Mouse (Mus musculus): ENCODE data around the gene Tdpoz2. TPM values are rescaled to one million over a fixed set of nuclear protein-coding genes. Genes with fewer than 3 reads are reported as not detected.

Gene Tdpoz2
- polyA plus RNA-seq, 1 experiment from 2014 or later, result not detected

Other genes starting within 250 kb of the Tdpoz2 start
- gene Tchh, start 210.4 kb downstream of the Tdpoz2 start, polyA plus RNA-seq (2015; fragmentation: Nextera tagmentation; extraction: Ambion mirVana), result 4.8 and 4.9 TPM in 2 replicates
- gene Tchhl1, start 183.9 kb downstream of the Tdpoz2 start, polyA plus RNA-seq (2015; fragmentation: Nextera tagmentation; extraction: Ambion mirVana), result not detected in 2 replicates
- 1,535 and 1,592 TPM in 2 replicates for gene S100a11, start 132.2 kb downstream of the Tdpoz2 start, polyA plus RNA-seq (2015; fragmentation: Nextera tagmentation; extraction: Ambion mirVana)
- gene S100a10, start 97.6 kb downstream of the Tdpoz2 start, polyA plus RNA-seq (2015; fragmentation: Nextera tagmentation; extraction: Ambion mirVana), result 320 and 322 TPM in 2 replicates
- not detected in 2 replicates for gene Tdpoz1, start 23.6 kb upstream of the Tdpoz2 start, polyA plus RNA-seq (2015; fragmentation: Nextera tagmentation; extraction: Ambion mirVana)
- gene Gm37596, start 40.4 kb upstream of the Tdpoz2 start, polyA plus RNA-seq (2015; fragmentation: Nextera tagmentation; extraction: Ambion mirVana), result not detected in 2 replicates
- not detected in 2 replicates for gene Gm5773, start 120.3 kb upstream of the Tdpoz2 start, polyA plus RNA-seq (2015; fragmentation: Nextera tagmentation; extraction: Ambion mirVana)
- not detected in 2 replicates for gene Tdpoz4, start 143.7 kb upstream of the Tdpoz2 start, polyA plus RNA-seq (2015; fragmentation: Nextera tagmentation; extraction: Ambion mirVana)
- not detected in 2 replicates for gene Tdpoz3, start 173.3 kb upstream of the Tdpoz2 start, polyA plus RNA-seq (2015; fragmentation: Nextera tagmentation; extraction: Ambion mirVana)